Mouse (Mus musculus): ENCODE data around the gene Abcg1. TPM values are rescaled to one million over a fixed set of nuclear protein-coding genes. Genes with fewer than 3 reads are reported as not detected.

Gene Abcg1
- polyA plus RNA-seq, 1 experiment from 2014 or later = 6.2 TPM

- H3K9me3 ChIP-seq = no peaks in the 10 kb centered on the region
- H3K36me3 ChIP-seq = no peaks in the 10 kb centered on the region
- H3K4me1 ChIP-seq (replicated peaks) = peaks cover 5% of the 10 kb centered on the region; the same call in 1 of the 2 replicates
- H3K4me3 ChIP-seq (replicated peaks) = no peak overlapping the region
- no peaks in the 10 kb centered on the region for H3K27me3 ChIP-seq (replicated peaks)
- H3K4me2 ChIP-seq (replicated peaks) = no peak overlapping the region
- 49% methylated on average over 9 of the region's 9 CpGs for WGBS
- no peak overlapping the region for H3K27ac ChIP-seq
- H3K9ac ChIP-seq = no peak overlapping the region
- 0 out of 2 replicates have a peak, but pooled peaks have one; percentile 5 for ATAC-seq
Observed at GRCm38 (mm10) chr17:31125548-31126266, 68.2 kb downstream of the Abcg1 start.

DNA sequence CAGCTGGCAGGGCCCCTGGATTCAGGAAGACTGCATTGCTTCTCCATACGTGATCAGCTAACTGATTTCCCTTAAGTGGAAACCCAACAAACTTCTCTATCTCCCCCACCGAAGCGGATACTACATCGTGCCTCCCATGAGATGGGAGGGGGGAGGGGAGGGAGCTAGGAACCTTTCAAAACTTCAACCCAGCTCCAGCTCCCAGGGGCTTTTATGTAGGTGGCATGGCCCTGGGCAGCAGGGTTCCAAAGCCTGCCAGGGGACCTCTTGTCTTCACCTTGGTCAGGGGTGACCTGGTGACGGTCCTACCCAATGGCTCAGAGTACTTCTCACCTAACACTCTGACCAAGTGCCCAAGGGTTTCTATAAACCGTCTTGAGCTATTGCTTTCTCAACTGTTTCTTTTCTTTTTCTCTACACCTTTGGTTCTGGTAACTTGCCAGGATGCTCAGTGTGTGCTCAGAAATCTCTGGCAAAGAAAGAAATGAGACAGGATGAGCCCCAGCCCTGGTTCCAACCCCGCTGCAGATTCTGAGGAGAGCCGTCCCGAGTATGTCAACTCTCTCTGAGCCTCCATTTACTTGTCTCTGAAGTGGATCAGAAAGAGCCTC is 71.3 kb downstream of the Abcg1 start:
- Histone ChIP-seq H3K4me3 (replicated peaks) (no peak overlapping the region), H3K27ac (no peak overlapping the region), H3K9me3 (no peaks in the 10 kb centered on the region), H3K4me2 (replicated peaks) (no peak overlapping the region), H3K9ac (no peak overlapping the region), H3K4me1 (replicated peaks) (peaks cover 7% of the 10 kb centered on the region; the same call in 1 of the 2 replicates), H3K36me3 (no peaks in the 10 kb centered on the region), H3K27me3 (replicated peaks) (no peaks in the 10 kb centered on the region)
- ATAC-seq = no peak
- WGBS = 79% methylated on average over 9 of the region's 9 CpGs

GRCm38 (mm10) chr17:31129452-31129851 is 72.0 kb downstream of the Abcg1 start, which contains the start of gene Tff3:
Tff3 (minus strand) TSS chr17:31129646.
- Histone ChIP-seq H3K4me3 (replicated peaks) (no peak within 1 kb of the TSS), H3K9ac (no peak within 1 kb of the TSS), H3K27me3 (replicated peaks) (no peaks in the 10 kb centered on the region), H3K9me3 (no peaks in the 10 kb centered on the region), H3K4me1 (replicated peaks) (peaks cover 13% of the 10 kb centered on the region; the same call in 1 of the 2 replicates), H3K27ac (no peak within 1 kb of the TSS), H3K4me2 (replicated peaks) (no peak within 1 kb of the TSS), H3K36me3 (no peaks in the 10 kb centered on the region)
- peak; percentile 73 for ATAC-seq
- 20% methylated on average over 2 of the region's 2 CpGs for WGBS

DNA sequence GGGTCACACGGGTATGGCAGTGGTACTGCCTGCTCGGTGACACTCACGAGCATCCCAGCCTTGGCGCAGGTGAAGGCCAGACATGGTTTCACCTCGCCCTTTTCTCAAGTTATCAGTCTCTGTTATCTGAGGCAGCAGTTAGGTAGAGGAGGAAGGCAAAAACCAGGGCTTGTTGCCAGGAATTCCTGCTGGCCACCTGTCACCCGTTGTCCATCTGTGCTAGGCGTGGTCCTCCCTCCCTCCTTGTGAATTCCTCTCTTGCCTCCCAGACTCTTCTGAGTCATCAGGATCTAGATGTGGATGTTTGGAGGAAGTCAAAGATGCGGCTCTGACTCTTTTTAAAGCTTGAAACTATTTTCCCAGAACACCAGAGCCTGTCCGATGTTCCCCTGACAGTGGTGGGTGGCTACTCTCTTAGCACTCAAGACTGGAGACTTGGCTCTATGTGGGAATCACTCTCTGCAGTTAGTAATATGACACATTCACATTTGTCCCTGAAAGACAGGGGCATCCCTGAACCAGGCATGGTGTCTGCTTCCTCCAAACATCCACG is 73.9 kb downstream of the Abcg1 start:
- WGBS = 66% methylated on average over 10 of the region's 10 CpGs
- Histone ChIP-seq H3K4me3 (replicated peaks) (no peak overlapping the region), H3K27ac (no peak overlapping the region), H3K36me3 (no peaks in the 10 kb centered on the region), H3K9ac (no peak overlapping the region), H3K27me3 (replicated peaks) (no peaks in the 10 kb centered on the region), H3K4me2 (replicated peaks) (no peak overlapping the region), H3K4me1 (replicated peaks) (peaks cover 18% of the 10 kb centered on the region; the same call in 1 of the 2 replicates), H3K9me3 (no peaks in the 10 kb centered on the region)
- ATAC-seq = 0 out of 2 replicates have a peak, but pooled peaks have one; percentile 11

GRCm38 (mm10) chr17:31133776-31134175 is 76.3 kb downstream of the Abcg1 start:
- 45% methylated on average over 15 of the region's 15 CpGs for WGBS
- H3K9ac ChIP-seq = no peak overlapping the region

GRCm38 (mm10) chr17:31134913-31135312 is 77.4 kb downstream of the Abcg1 start:
- peak; percentile 69 for ATAC-seq
- no peaks in the 10 kb centered on the region for H3K27me3 ChIP-seq (replicated peaks)
- no peaks in the 10 kb centered on the region for H3K9me3 ChIP-seq
- peaks cover 12% of the 10 kb centered on the region; the same call in 1 of the 2 replicates for H3K4me1 ChIP-seq (replicated peaks)
- 0 out of 2 replicates have a peak overlapping the region, but pooled peaks have one; percentile 56 for H3K27ac ChIP-seq
- no peak overlapping the region for H3K9ac ChIP-seq
- 50% methylated on average over 6 of the region's 6 CpGs for WGBS
- no peak overlapping the region for H3K4me3 ChIP-seq (replicated peaks)
- peak overlapping the region; percentile 37 for H3K4me2 ChIP-seq (replicated peaks)
- H3K36me3 ChIP-seq = no peaks in the 10 kb centered on the region

More at GRCm38 (mm10) chr17:31133776-31134175, 76.3 kb downstream of the Abcg1 start:
- ATAC-seq = 0 out of 2 replicates have a peak, but pooled peaks have one; percentile 25
- Histone ChIP-seq H3K9me3 (no peaks in the 10 kb centered on the region), H3K27ac (no peak overlapping the region), H3K27me3 (replicated peaks) (no peaks in the 10 kb centered on the region), H3K36me3 (no peaks in the 10 kb centered on the region), H3K4me3 (replicated peaks) (no peak overlapping the region), H3K4me2 (replicated peaks) (peak overlapping the region; percentile 37; the same call in 1 of the 2 replicates), H3K4me1 (replicated peaks) (peaks cover 18% of the 10 kb centered on the region; the same call in 1 of the 2 replicates)

- WGBS = 30% methylated on average over 3 of the region's 3 CpGs
Observed at GRCm38 (mm10) chr17:31136291-31136690, 78.8 kb downstream of the Abcg1 start.

DNA sequence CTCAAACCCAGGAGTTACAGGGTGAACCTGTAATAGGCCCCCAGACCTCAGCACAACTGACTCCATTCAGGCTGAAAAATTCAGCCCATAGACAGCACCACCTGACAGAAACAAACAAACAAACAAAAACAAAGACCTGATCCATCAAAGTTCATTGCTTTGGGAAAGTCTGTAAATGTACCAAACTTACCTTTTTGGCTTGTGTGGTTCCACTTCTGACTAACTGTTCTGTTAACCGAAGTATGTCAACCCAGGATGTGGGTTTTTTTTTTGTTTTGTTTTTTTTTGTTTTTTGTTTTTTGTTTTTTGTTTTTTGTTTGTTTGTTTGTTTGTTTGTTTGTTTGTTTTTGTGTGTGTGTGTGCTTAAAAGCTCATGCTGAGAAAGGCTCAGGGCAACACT is 79.3 kb downstream of the Abcg1 start:
- Histone ChIP-seq H3K27me3 (replicated peaks) (no peaks in the 10 kb centered on the region), H3K36me3 (no peaks in the 10 kb centered on the region)

More at GRCm38 (mm10) chr17:31136291-31136690, 78.8 kb downstream of the Abcg1 start:
- no peak for ATAC-seq
- H3K9me3 ChIP-seq = no peaks in the 10 kb centered on the region
- no peak overlapping the region for H3K4me2 ChIP-seq (replicated peaks)
- no peak overlapping the region for H3K4me3 ChIP-seq (replicated peaks)
- H3K4me1 ChIP-seq (replicated peaks) = 0 out of 2 replicates have a peak, but pooled peaks cover 12% of the 10 kb centered on the region
- H3K36me3 ChIP-seq = no peaks in the 10 kb centered on the region
- no peaks in the 10 kb centered on the region for H3K27me3 ChIP-seq (replicated peaks)
- no peak overlapping the region for H3K27ac ChIP-seq
- no peak overlapping the region for H3K9ac ChIP-seq

DNA sequence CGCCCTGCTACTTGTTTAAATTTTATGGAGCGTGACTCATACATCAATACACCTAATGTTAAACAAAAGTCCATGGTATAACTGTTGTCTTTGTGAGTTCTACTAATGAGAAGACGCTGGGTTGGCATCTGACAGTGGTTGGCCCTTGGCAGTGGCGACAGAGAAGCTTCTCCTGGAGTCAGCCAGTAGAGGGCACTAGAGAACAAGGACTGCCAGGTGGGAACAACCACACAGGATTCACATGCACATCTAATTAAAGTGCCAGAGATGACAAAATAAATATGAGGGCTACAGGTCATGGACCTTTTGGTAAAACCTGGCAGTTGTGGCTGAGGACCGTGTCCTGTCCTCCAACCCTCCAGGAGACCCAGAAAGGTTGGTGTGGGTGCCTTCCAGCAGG is 80.9 kb downstream of the Abcg1 start:
- Histone ChIP-seq H3K27me3 (replicated peaks) (no peaks in the 10 kb centered on the region), H3K4me1 (replicated peaks) (0 out of 2 replicates have a peak, but pooled peaks cover 12% of the 10 kb centered on the region), H3K36me3 (no peaks in the 10 kb centered on the region), H3K4me3 (replicated peaks) (no peak overlapping the region), H3K9me3 (no peaks in the 10 kb centered on the region), H3K4me2 (replicated peaks) (no peak overlapping the region), H3K27ac (no peak overlapping the region), H3K9ac (no peak overlapping the region)
- no peak for ATAC-seq
- WGBS = 19% methylated on average over 5 of the region's 5 CpGs

More for the DNA sequence above, 79.3 kb downstream of the Abcg1 start:
- no peak for ATAC-seq
- H3K9me3 ChIP-seq = no peaks in the 10 kb centered on the region
- no peak overlapping the region for H3K4me2 ChIP-seq (replicated peaks)
- 83% methylated on average over 1 of the region's 1 CpGs for WGBS
- no peak overlapping the region for H3K4me3 ChIP-seq (replicated peaks)
- H3K27ac ChIP-seq = no peak overlapping the region
- H3K9ac ChIP-seq = no peak overlapping the region
- 0 out of 2 replicates have a peak, but pooled peaks cover 12% of the 10 kb centered on the region for H3K4me1 ChIP-seq (replicated peaks)

- no peaks in the 10 kb centered on the region for H3K36me3 ChIP-seq
- ATAC-seq = no peak
- peaks cover 9% of the 10 kb centered on the region for H3K4me1 ChIP-seq (replicated peaks)
- H3K27me3 ChIP-seq (replicated peaks) = no peaks in the 10 kb centered on the region
- 87% methylated on average over 7 of the region's 7 CpGs for whole genome bisulfite sequencing
- H3K27ac ChIP-seq = no peak overlapping the region
- H3K9ac ChIP-seq = no peak overlapping the region
- no peaks in the 10 kb centered on the region for H3K9me3 ChIP-seq
- no peak overlapping the region for H3K4me3 ChIP-seq (replicated peaks)
- H3K4me2 ChIP-seq (replicated peaks) = no peak overlapping the region
Observed at GRCm38 (mm10) chr17:31142116-31142515, 84.6 kb downstream of the Abcg1 start.

- Histone ChIP-seq H3K27ac (no peak within 1 kb of the TSS), H3K4me2 (replicated peaks) (no peak within 1 kb of the TSS), H3K36me3 (no peaks in the 10 kb centered on the region), H3K9ac (no peak within 1 kb of the TSS), H3K27me3 (replicated peaks) (no peaks in the 10 kb centered on the region), H3K4me3 (replicated peaks) (no peak within 1 kb of the TSS), H3K4me1 (replicated peaks) (peaks cover 9% of the 10 kb centered on the region), H3K9me3 (no peaks in the 10 kb centered on the region)
- WGBS = 54% methylated on average over 15 of the region's 15 CpGs
- peak; percentile 85 for ATAC-seq
Observed at GRCm38 (mm10) chr17:31144040-31145037, 86.9 kb downstream of the Abcg1 start, which contains the start of gene Tff2. Tff2 (minus strand) TSS chr17:31144282.
